Mouse (Mus musculus) megakaryocyte, adult 5-6 weeks (primary cell): ENCODE measurements around the gene Tlcd1. TPM values are rescaled to one million over a fixed set of nuclear protein-coding genes. Genes with fewer than 3 reads are reported as not detected.

Experiments
- ATAC-seq: 2 replicates; pipeline ENCODE4 v1.8.0; 2016; ENCODE audit warnings: mild to moderate bottlenecking, inconsistent platforms; ENCODE audit not compliant: poor library complexity, severe bottlenecking
- total RNA-seq, 2 experiments: library from RNA; stranded (forward) in 1 of 2; stranded (reverse) in 1 of 2; fragments of 153-499, 151-499 nt in 1 of 2; fragments of 221-1000, 200-1000 nt in 1 of 2; gene quantifications; 2 replicates each; pipeline versions ENCODE4 v1.2.3 to v1.2.4; 2015 to 2017

The Tlcd1 gene
- total RNA-seq, 2 experiments from 2014 or later, result 0.76 to 1.0 TPM

GRCm38 (mm10) chr11:78160675-78161074, 15.8 kb upstream of the Tlcd1 start:
- no peak for ATAC-seq

GRCm38 (mm10) chr11:78161169-78161568, 15.3 kb upstream of the Tlcd1 start:
- no peak for ATAC-seq

GRCm38 (mm10) chr11:78161968-78162367, 14.5 kb upstream of the Tlcd1 start:
- no peak for ATAC-seq

GRCm38 (mm10) chr11:78162504-78162903, 14.0 kb upstream of the Tlcd1 start:
- ATAC-seq, result no peak

GRCm38 (mm10) chr11:78163045-78163444, 13.5 kb upstream of the Tlcd1 start:
- no peak for ATAC-seq

- no peak for ATAC-seq
Measured at GRCm38 (mm10) chr11:78163681-78164603, 12.6 kb upstream of the Tlcd1 start.

- no peak for ATAC-seq
Measured at GRCm38 (mm10) chr11:78164604-78164923, 11.9 kb upstream of the Tlcd1 start.

GRCm38 (mm10) chr11:78164924-78165760, 11.4 kb upstream of the Tlcd1 start, which contains the start of gene Traf4:
Traf4 (minus strand) TSS chr11:78165589.
- peak; percentile 81 for ATAC-seq

GRCm38 (mm10) chr11:78165761-78166109, 10.8 kb upstream of the Tlcd1 start:
- peak; percentile 30 for ATAC-seq

GRCm38 (mm10) chr11:78166161-78166560, 10.3 kb upstream of the Tlcd1 start:
- no peak for ATAC-seq

- ATAC-seq, result no peak
Measured at GRCm38 (mm10) chr11:78166640-78167039, 9.9 kb upstream of the Tlcd1 start.

GRCm38 (mm10) chr11:78167257-78167959, 9.1 kb upstream of the Tlcd1 start:
- no peak for ATAC-seq

GRCm38 (mm10) chr11:78168541-78169468, 7.7 kb upstream of the Tlcd1 start:
- ATAC-seq, result peak; percentile 48

- no peak for ATAC-seq
Measured at GRCm38 (mm10) chr11:78170306-78170705, 6.2 kb upstream of the Tlcd1 start.

GRCm38 (mm10) chr11:78171328-78171727, 5.2 kb upstream of the Tlcd1 start:
- ATAC-seq, result no peak

- no peak for ATAC-seq
Measured at GRCm38 (mm10) chr11:78172034-78172747, 4.3 kb upstream of the Tlcd1 start.

- ATAC-seq, result no peak
Measured at GRCm38 (mm10) chr11:78172748-78173383, 3.6 kb upstream of the Tlcd1 start.

- no peak for ATAC-seq
Measured at GRCm38 (mm10) chr11:78174506-78174905, 2.0 kb upstream of the Tlcd1 start.
